Comparison of ENCODE assay signal across 1 mouse cellular context in the genomic region with DNA sequence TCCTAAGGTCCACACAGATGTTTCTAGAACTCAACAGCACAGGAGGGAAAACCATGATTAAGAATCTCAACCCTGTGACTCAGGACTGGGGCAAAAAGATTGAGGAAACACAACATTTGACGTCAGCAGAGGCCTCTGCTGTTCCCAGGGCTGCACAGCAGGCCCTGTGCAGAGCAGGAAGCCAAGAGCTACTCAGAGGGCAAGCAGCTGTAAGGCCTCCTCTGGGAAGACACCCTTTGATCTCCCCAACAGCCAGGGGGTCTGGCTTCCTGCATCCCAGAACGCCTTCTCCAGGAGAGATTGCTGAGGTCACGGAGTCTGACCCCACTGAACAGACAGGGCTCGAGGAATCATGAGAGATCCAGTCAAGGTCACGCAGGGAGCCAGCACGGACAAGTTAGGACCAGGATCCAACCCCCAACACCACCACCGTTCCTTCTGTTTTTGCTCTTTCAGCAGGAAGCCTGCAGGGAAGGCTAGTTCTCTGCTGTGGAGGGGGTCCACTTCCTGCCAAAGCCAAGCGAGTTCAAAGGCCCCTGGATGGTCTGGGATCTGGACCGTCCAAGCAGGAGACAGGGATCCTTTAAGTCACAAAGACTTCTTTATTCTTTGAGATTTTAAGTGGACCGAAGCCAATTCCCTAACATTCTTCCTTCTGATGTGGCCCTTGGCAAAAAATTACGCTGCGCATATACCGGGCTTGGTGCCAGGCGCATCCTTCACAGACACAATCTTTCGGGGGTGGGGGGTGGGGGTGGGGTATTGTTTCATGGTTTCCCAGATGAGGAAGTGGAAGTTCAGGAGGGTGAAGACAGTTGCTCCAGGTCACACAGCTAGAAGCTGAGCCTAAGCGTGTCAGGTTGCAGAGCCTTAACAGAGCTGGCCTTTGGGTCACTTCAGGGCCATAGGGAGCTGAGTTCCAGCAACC.
A peak's percentile ranks its signal among the peaks of the same experiment; 100 is the strongest.
TF ChIP-seq lines count a peak whose summit lies in the region.

No protein-coding gene starts in this region.

TF ChIP-seq in MEL, 35 proteins besides CTCF, POLR2A, EP300 and RAD21:
- 0 out of 2 replicates have a peak, but pooled peaks have one; percentile 28 for TF ChIP-seq NRF1 (IDR thresholded peaks at IDR 0.05; ENCODE audit: insufficient read depth, low read depth, low read length, poor library complexity, severe bottlenecking)
- no peak for TF ChIP-seq POLR2AphosphoS5 (IDR thresholded peaks at IDR 0.05; ENCODE audit: borderline replicate concordance, low read depth, low read length)
